Mouse (Mus musculus) hindbrain, embryonic 11.5 days (tissue): Measurements from ENCODE around the gene Fem1b. TPM values are rescaled to one million over a fixed set of nuclear protein-coding genes. Genes with fewer than 3 reads are reported as not detected.

ENCODE experiments used
- ATAC-seq: fragments of 200-750 bp; cut with Nextera tagmentation; 2 replicates; pipeline ENCODE4 v1.8.0; 2017; ENCODE audit warnings: mild to moderate bottlenecking, moderate TSS enrichment, moderate library complexity; ENCODE audit not compliant: low FRiP score
- DNase-seq: peaks from one replicate; pipeline ENCODE4 v3.0.0-alpha.2; 2015; ENCODE audit warnings: low spot score
- H3K27ac ChIP-seq: fragments of 300-500 bp; sonication (generic); 2 replicates; pipeline ENCODE4 v1.5.1; 2014; ENCODE audit warnings: mild to moderate bottlenecking, low read depth, low read length
- H3K27me3 ChIP-seq: fragments of 300-500 bp; sonication (generic); 2 replicates; pipeline ENCODE4 v1.6.1; 2014; ENCODE audit warnings: mild to moderate bottlenecking, low read length, moderate library complexity, mixed read lengths; ENCODE audit not compliant: control insufficient read depth, insufficient read depth
- H3K36me3 ChIP-seq: fragments of 300-500 bp; sonication (generic); 2 replicates; pipeline ENCODE4 v1.6.1; 2014; ENCODE audit warnings: mild to moderate bottlenecking, low read length, moderate library complexity, mixed read lengths; ENCODE audit not compliant: control insufficient read depth, insufficient read depth
- H3K4me1 ChIP-seq: fragments of 300-500 bp; sonication (generic); replicated peaks from 2 replicates; pipeline ENCODE4 v1.6.1; 2014; ENCODE audit warnings: low read length, mixed read lengths; ENCODE audit not compliant: control insufficient read depth, insufficient read depth
- H3K4me2 ChIP-seq: fragments of 300-500 bp; sonication (generic); replicated peaks from 2 replicates; pipeline ENCODE4 v1.6.1; 2014; ENCODE audit warnings: mild to moderate bottlenecking, low read depth, low read length
- H3K4me3 ChIP-seq: fragments of 300-500 bp; sonication (generic); 2 replicates; pipeline ENCODE4 v1.5.1; 2014; ENCODE audit warnings: low read depth, low read length
- H3K9ac ChIP-seq: fragments of 300-500 bp; sonication (generic); 2 replicates; pipeline ENCODE4 v1.6.1; 2014; ENCODE audit warnings: low read depth, low read length
- H3K9me3 ChIP-seq: fragments of 300-500 bp; sonication (generic); 2 replicates; pipeline ENCODE4 v1.6.1; 2016; ENCODE audit warnings: low read length; ENCODE audit not compliant: control insufficient read depth
- WGBS: fragments of 180-500 bp; shearing (Covaris S2); extraction: QIAGEN DNeasy Blood & Tissue Kit; methylation state at CpG from one replicate; pipeline ENCODE4 v1.1.7; 2014; 5-methylcytosine and 5-hydroxymethylcytosine counted together
- polyA plus RNA-seq: library from polyadenylated mRNA; unstranded; fragments of >200 nt; fragmentation: Nextera tagmentation; extraction: Ambion mirVana; gene quantifications from 2 replicates; pipeline ENCODE4 v1.2.1, GENCODE M21; 2014

Gene Fem1b
- polyA plus RNA-seq, 1 experiment from 2014 or later = 46.9 TPM

DNA sequence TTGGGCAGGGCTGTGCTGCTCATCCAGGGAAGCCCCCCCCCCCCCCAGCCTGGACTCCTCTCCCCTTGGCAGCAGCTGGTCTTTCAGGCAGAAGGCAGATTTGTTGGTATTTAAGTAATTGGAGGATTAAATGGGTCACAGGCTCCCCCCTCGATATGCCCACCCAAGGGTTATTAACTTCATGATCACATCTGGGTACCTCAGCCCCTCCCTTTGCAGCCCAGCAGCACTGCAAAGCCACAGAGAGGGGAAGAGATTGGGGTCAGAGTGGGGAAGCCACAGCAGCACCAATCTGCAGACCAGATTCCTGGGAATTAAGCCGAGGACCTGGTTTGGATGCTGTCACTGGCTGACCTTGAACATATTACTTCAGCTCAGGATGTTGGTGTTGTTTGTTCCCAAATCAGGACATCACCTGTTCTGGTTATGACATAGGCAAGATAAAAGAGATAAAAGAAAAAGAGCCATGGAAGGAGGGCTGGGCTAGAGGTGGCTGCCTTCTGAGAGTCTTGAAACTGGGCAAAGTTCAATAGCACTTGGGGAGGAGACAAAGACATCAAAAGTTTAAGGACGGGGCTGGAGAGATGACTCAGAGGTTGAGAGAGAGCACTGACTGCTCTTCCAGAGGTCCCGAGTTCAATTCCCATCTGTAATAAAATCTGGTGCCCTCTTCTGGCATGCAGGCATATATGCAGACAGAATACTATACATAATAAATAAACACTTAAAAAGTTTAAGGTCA, 24.1 kb upstream of the Fem1b start:
- Histone ChIP-seq H3K4me1 (peaks cover 6% of the 10 kb centered on the region; the same call in 1 of the 2 replicates), H3K36me3 (no peaks in the 10 kb centered on the region), H3K9ac (no peak overlapping the region), H3K27me3 (no peaks in the 10 kb centered on the region), H3K9me3 (no peaks in the 10 kb centered on the region), H3K4me3 (no peak overlapping the region), H3K27ac (no peak overlapping the region), H3K4me2 (no peak overlapping the region)
- DNase-seq = no peak
- 67% methylated on average over 4 of the region's 4 CpGs for WGBS
- no peak for ATAC-seq

GRCm38 (mm10) chr9:62834906-62835305, 23.2 kb upstream of the Fem1b start:
- H3K27ac ChIP-seq = no peak overlapping the region
- H3K4me3 ChIP-seq = no peak overlapping the region
- H3K36me3 ChIP-seq = no peaks in the 10 kb centered on the region
- no peaks in the 10 kb centered on the region for H3K9me3 ChIP-seq
- H3K27me3 ChIP-seq = no peaks in the 10 kb centered on the region
- H3K9ac ChIP-seq = no peak overlapping the region
- peaks cover 6% of the 10 kb centered on the region; the same call in 1 of the 2 replicates for H3K4me1 ChIP-seq
- WGBS = 84% methylated on average over 5 of the region's 5 CpGs
- no peak for ATAC-seq
- DNase-seq = no peak
- H3K4me2 ChIP-seq = no peak overlapping the region

DNA sequence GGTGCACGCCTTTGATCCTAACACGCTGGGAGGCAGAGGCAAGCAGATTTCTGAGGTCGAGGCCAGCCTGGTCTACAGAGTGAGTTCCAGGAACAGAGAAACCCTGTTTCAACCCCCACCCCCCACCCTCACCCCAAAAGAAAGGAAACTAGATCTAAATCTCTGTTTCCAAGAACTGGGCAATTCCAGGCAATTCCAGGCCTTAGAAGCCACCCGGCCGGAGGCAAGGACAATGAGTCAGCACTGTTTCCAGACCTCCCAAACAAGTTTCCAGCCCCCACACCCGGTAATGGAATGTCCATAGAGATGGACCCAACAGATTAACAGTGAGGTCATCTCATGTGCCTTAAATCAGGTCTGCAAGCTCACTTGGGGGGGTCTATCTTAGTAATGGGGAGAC, 18.1 kb upstream of the Fem1b start:
- Histone ChIP-seq H3K4me2 (no peak overlapping the region), H3K9me3 (no peaks in the 10 kb centered on the region), H3K9ac (no peak overlapping the region), H3K27ac (no peak overlapping the region), H3K4me1 (no peaks in the 10 kb centered on the region; the same call in 1 of the 2 replicates), H3K4me3 (no peak overlapping the region), H3K27me3 (no peaks in the 10 kb centered on the region), H3K36me3 (no peaks in the 10 kb centered on the region)
- WGBS = 83% methylated on average over 6 of the region's 6 CpGs
- DNase-seq = no peak
- ATAC-seq = no peak

- H3K27ac ChIP-seq = no peak overlapping the region; the same call in 1 of the 2 replicates
- no peaks in the 10 kb centered on the region; the same call in 1 of the 2 replicates for H3K4me1 ChIP-seq
- WGBS = under 1% methylated on average over 23 of the region's 23 CpGs
These were observed 16.9 kb upstream of the Fem1b start for GRCm38 (mm10) chr9:62828662-62829086.

DNA sequence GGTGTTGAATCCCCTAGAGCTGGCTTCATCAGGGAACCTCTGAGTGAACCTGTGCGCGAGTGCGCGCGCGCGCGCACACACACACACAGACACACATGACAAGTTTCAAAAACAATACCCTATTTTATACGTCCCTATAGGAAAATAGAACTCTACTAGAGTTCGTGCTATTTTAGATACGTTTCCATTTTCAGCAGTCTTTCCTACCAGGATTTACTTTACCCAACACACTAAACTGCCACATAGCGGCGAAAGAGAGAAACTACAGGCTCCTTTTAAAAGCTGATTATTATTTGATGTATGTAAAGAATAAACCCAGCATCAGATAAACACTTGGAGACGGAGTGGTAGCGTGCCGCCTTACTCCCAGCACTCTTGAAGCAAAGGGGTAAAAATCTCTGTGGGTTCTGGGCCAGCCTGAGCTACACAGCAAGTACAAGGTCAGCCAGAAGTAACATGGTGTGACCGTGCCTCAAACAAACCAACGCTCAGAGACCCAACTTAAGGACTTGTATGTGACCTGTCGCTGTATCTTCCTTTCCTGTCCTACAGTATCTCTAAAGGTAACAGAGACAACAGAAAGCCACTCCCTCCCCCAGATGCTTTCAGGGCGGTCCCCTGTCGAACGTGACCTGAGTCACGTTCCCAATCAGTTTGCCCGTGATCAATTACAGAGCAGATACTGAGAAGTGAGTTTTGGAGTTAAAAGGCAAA, 16.4 kb upstream of the Fem1b start:
- Histone ChIP-seq H3K9me3 (no peaks in the 10 kb centered on the region), H3K4me2 (peak overlapping the region; percentile 38), H3K27me3 (no peaks in the 10 kb centered on the region), H3K27ac (0 out of 2 replicates have a peak overlapping the region, but pooled peaks have one; percentile 30), H3K4me1 (no peaks in the 10 kb centered on the region; the same call in 1 of the 2 replicates), H3K4me3 (peak overlapping the region; percentile 1; the same call in 1 of the 2 replicates), H3K36me3 (no peaks in the 10 kb centered on the region), H3K9ac (no peak overlapping the region)
- 6% methylated on average over 24 of the region's 24 CpGs for whole genome bisulfite sequencing
- DNase-seq (peak; percentile 63), ATAC-seq (peak; percentile 48)

More at GRCm38 (mm10) chr9:62828662-62829086, 16.9 kb upstream of the Fem1b start:
- no peaks in the 10 kb centered on the region for H3K27me3 ChIP-seq
- peak; percentile 98 for DNase-seq
- H3K36me3 ChIP-seq = no peaks in the 10 kb centered on the region
- ATAC-seq = peak; percentile 93
- no peaks in the 10 kb centered on the region for H3K9me3 ChIP-seq
- H3K4me2 ChIP-seq = peak overlapping the region; percentile 38
- no peak overlapping the region for H3K9ac ChIP-seq
- H3K4me3 ChIP-seq = peak overlapping the region; percentile 1; the same call in 1 of the 2 replicates

DNA sequence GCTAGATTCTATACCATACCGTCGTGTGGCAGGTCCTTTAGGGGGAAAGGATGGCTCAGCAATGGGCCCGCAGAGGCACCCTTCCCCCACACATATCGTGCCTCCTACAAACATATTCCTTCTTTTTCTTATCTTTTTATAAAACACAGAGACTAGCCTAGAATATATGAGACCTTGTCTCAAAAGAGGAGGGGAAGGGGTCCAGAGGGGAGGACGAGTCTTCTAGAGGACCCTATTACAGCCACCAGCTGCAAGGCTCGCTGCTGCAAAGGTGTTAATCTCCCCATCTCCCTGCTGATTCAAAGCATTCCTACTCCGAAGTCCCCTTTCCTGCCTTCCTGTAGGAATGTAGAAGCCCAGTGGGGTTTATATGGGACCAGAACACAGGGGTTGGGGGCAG, 14.7 kb upstream of the Fem1b start:
- H3K36me3 ChIP-seq = no peaks in the 10 kb centered on the region
- DNase-seq (no peak), ATAC-seq (no peak)
- no peak overlapping the region for H3K4me3 ChIP-seq
- H3K4me1 ChIP-seq = no peaks in the 10 kb centered on the region; the same call in 1 of the 2 replicates
- 0 out of 2 replicates have a peak overlapping the region, but pooled peaks have one; percentile 9 for H3K9ac ChIP-seq
- no peaks in the 10 kb centered on the region for H3K9me3 ChIP-seq
- H3K27ac ChIP-seq = no peak overlapping the region
- 6% methylated on average over 7 of the region's 7 CpGs for WGBS
- no peaks in the 10 kb centered on the region for H3K27me3 ChIP-seq
- H3K4me2 ChIP-seq = no peak overlapping the region

GRCm38 (mm10) chr9:62825791-62826393, 14.2 kb upstream of the Fem1b start:
- no peak overlapping the region for H3K27ac ChIP-seq
- no peak overlapping the region for H3K4me3 ChIP-seq
- ATAC-seq (no peak), DNase-seq (peak; percentile 45)
- no peak overlapping the region for H3K9ac ChIP-seq
- H3K4me1 ChIP-seq = no peaks in the 10 kb centered on the region; the same call in 1 of the 2 replicates
- WGBS = 5% methylated on average over 9 of the region's 9 CpGs
- H3K9me3 ChIP-seq = no peaks in the 10 kb centered on the region
- H3K4me2 ChIP-seq = no peak overlapping the region
- H3K36me3 ChIP-seq = no peaks in the 10 kb centered on the region
- H3K27me3 ChIP-seq = no peaks in the 10 kb centered on the region

GRCm38 (mm10) chr9:62821811-62822210, 10.1 kb upstream of the Fem1b start:
- DNase-seq (no peak), ATAC-seq (no peak)
- H3K9me3 ChIP-seq = no peaks in the 10 kb centered on the region
- WGBS = 95% methylated on average over 7 of the region's 7 CpGs
- no peak overlapping the region for H3K27ac ChIP-seq
- no peak overlapping the region for H3K4me3 ChIP-seq
- H3K4me1 ChIP-seq = no peaks in the 10 kb centered on the region; the same call in 1 of the 2 replicates
- H3K9ac ChIP-seq = no peak overlapping the region
- H3K36me3 ChIP-seq = no peaks in the 10 kb centered on the region
- H3K4me2 ChIP-seq = no peak overlapping the region
- H3K27me3 ChIP-seq = no peaks in the 10 kb centered on the region
